Mouse (Mus musculus) urinary bladder, postnatal 4 days (tissue): ENCODE measurements around the gene Zfp719.

Experiments
- DNase-seq, 2 experiments: peaks; one replicate each; pipeline ENCODE4 v3.0.0; 2021 to 2022; ENCODE audit warnings: low spot score in 2 of 2

The Zfp719 gene

GRCm38 (mm10) chr7:43579440-43580171 lies at the start of gene Zfp719:
Gene Zfp719 (plus strand): TSS chr7:43579610.
- peak; percentile 89 to 90 for DNase-seq

GRCm38 (mm10) chr7:43530216-43530785 lies 49.1 kb upstream of the Zfp719 start:
- DNase-seq = no peak

GRCm38 (mm10) chr7:43532936-43533505 lies 46.4 kb upstream of the Zfp719 start:
- no peak for DNase-seq

- DNase-seq = no peak
These were observed 40.9 kb upstream of the Zfp719 start for GRCm38 (mm10) chr7:43538524-43538923.

- no peak for DNase-seq
These were observed 35.0 kb upstream of the Zfp719 start, which contains the start of gene Cd33 for GRCm38 (mm10) chr7:43544225-43544977. Gene Cd33 (minus strand): TSS chr7:43544428.

GRCm38 (mm10) chr7:43545656-43546545 lies 33.5 kb upstream of the Zfp719 start:
- DNase-seq = no peak

- DNase-seq = no peak
These were observed 31.7 kb upstream of the Zfp719 start for GRCm38 (mm10) chr7:43547666-43548065.

- no peak for DNase-seq
These were observed 31.2 kb upstream of the Zfp719 start for GRCm38 (mm10) chr7:43548206-43548605.

- no peak for DNase-seq
These were observed 26.3 kb upstream of the Zfp719 start for GRCm38 (mm10) chr7:43553153-43553552.

- no peak for DNase-seq
These were observed 24.9 kb upstream of the Zfp719 start for GRCm38 (mm10) chr7:43554550-43554949.

GRCm38 (mm10) chr7:43555351-43555750 lies 24.1 kb upstream of the Zfp719 start:
- DNase-seq = no peak

- no peak for DNase-seq
These were observed 22.5 kb upstream of the Zfp719 start for GRCm38 (mm10) chr7:43556901-43557300.

- peak; percentile 81 for DNase-seq
These were observed 17.3 kb upstream of the Zfp719 start, which contains the start of gene Zfp658 for GRCm38 (mm10) chr7:43562006-43562633. Gene Zfp658 (plus strand): TSS chr7:43562256.

GRCm38 (mm10) chr7:43562651-43563070 lies 16.7 kb upstream of the Zfp719 start:
- no peak for DNase-seq

GRCm38 (mm10) chr7:43563300-43563699 lies 16.1 kb upstream of the Zfp719 start:
- no peak for DNase-seq

- no peak for DNase-seq
These were observed 8.2 kb upstream of the Zfp719 start for GRCm38 (mm10) chr7:43571216-43571615.

- DNase-seq = no peak
These were observed 1.1 kb downstream of the Zfp719 start for GRCm38 (mm10) chr7:43580526-43580925.

GRCm38 (mm10) chr7:43584790-43585189 lies 5.4 kb downstream of the Zfp719 start:
- no peak for DNase-seq

GRCm38 (mm10) chr7:43601884-43602283 lies 22.5 kb downstream of the Zfp719 start:
- no peak for DNase-seq

GRCm38 (mm10) chr7:43606896-43607742 lies 27.7 kb downstream of the Zfp719 start, which contains the start of gene Zfp819:
Gene Zfp819 (plus strand): TSS chr7:43607169.
- DNase-seq = peak; percentile 31 to 63
